Mouse (Mus musculus) cerebellum, adult 2 months (tissue): ENCODE data around the gene Ypel2. TPM values are rescaled to one million over a fixed set of nuclear protein-coding genes. Genes with fewer than 3 reads are reported as not detected.

Source experiments
- DNase-seq, 2 experiments: peaks; one replicate each; pipeline ENCODE4 v3.0.0; 2021
- H3K27ac ChIP-seq: fragments of 200-500 bp; 2 replicates; pipeline ENCODE4 v1.5.1; 2012; ENCODE audit warnings: low read length, control low read depth, inconsistent platforms; ENCODE audit not compliant: insufficient read depth
- H3K27me3 ChIP-seq: fragments of 200-500 bp; 2 replicates; pipeline ENCODE4 v1.6.1; 2012; ENCODE audit warnings: inconsistent platforms, mild to moderate bottlenecking, low read length, moderate library complexity; ENCODE audit not compliant: control insufficient read depth, insufficient read depth
- H3K4me1 ChIP-seq: fragments of 200-500 bp; 2 replicates; pipeline ENCODE4 v1.6.1; 2011; ENCODE audit warnings: low read length; ENCODE audit not compliant: control insufficient read depth, insufficient read depth
- H3K4me3 ChIP-seq: fragments of 200-500 bp; replicated peaks from 2 replicates; pipeline ENCODE3; 2011; ENCODE audit warnings: mild to moderate bottlenecking, low read depth, low read length, control low read depth; ENCODE audit not compliant: insufficient read depth
- CTCF ChIP-seq: fragments of 200-500 bp; IDR thresholded peaks from 2 replicates; pipeline ENCODE4 v1.5.1; 2011; ENCODE audit warnings: low read depth, mild to moderate bottlenecking, control low read depth, low read length, moderate library complexity, borderline replicate concordance; ENCODE audit not compliant: insufficient read depth
- POLR2A ChIP-seq: fragments of 200-500 bp; IDR thresholded peaks from 2 replicates; pipeline ENCODE4 v1.6.1; 2011; ENCODE audit warnings: low read length, control low read depth, borderline replicate concordance; ENCODE audit not compliant: insufficient read depth
- WGBS: fragments of 180-500 bp; shearing (Covaris S2); methylation state at CpG from one replicate; pipeline ENCODE4 v1.1.7; 2018; 5-methylcytosine and 5-hydroxymethylcytosine counted together
- polyA plus RNA-seq: library from polyadenylated mRNA; depleted of rRNA; stranded (reverse); fragments of >200 nt; gene quantifications from 2 replicates; pipeline ENCODE4 v1.2.3, GENCODE M21; 2012

Ypel2 gene
- polyA plus RNA-seq, 1 experiment = 26.7 TPM

GRCm38 (mm10) chr11:86958182-86958581 is 35.3 kb downstream of the Ypel2 start:
- peak; percentile 67 to 84 for DNase-seq
- H3K4me3 ChIP-seq = no peak overlapping the region
- peaks cover 55% of the 10 kb centered on the region for H3K4me1 ChIP-seq
- peak overlapping the region; percentile 67 for H3K27ac ChIP-seq
- H3K27me3 ChIP-seq = no peaks in the 10 kb centered on the region
- no peak for TF ChIP-seq CTCF
- WGBS = 7% methylated on average over 6 of the region's 6 CpGs

GRCm38 (mm10) chr11:86956363-86956762 is 37.1 kb downstream of the Ypel2 start:
- Histone ChIP-seq H3K27ac (0 out of 2 replicates have a peak overlapping the region, but pooled peaks have one; percentile 15), H3K4me3 (no peak overlapping the region), H3K27me3 (no peaks in the 10 kb centered on the region), H3K4me1 (peaks cover 48% of the 10 kb centered on the region)
- WGBS = 55% methylated on average over 2 of the region's 2 CpGs
- no peak for TF ChIP-seq CTCF
- no peak for TF ChIP-seq POLR2A
- no peak for DNase-seq

GRCm38 (mm10) chr11:86954616-86955270 is 38.8 kb downstream of the Ypel2 start:
- no peaks in the 10 kb centered on the region for H3K27me3 ChIP-seq
- H3K4me1 ChIP-seq = peaks cover 44% of the 10 kb centered on the region
- 79% methylated on average over 15 of the region's 15 CpGs for WGBS
- no peak overlapping the region for H3K27ac ChIP-seq
- DNase-seq = no peak
- no peak overlapping the region for H3K4me3 ChIP-seq
- TF ChIP-seq CTCF = no peak
- no peak for TF ChIP-seq POLR2A

- 77% methylated on average over 8 of the region's 8 CpGs for WGBS
- TF ChIP-seq POLR2A = no peak
- TF ChIP-seq CTCF = no peak
- no peak overlapping the region for H3K27ac ChIP-seq
These were observed 40.4 kb downstream of the Ypel2 start for GRCm38 (mm10) chr11:86953096-86953495.

GRCm38 (mm10) chr11:86952659-86953058 is 40.8 kb downstream of the Ypel2 start:
- no peak for TF ChIP-seq CTCF
- no peak for TF ChIP-seq POLR2A
- 69% methylated on average over 2 of the region's 2 CpGs for WGBS
- no peaks in the 10 kb centered on the region for H3K27me3 ChIP-seq
- peak in 1 of 2 experiments; percentile 27 for DNase-seq
- H3K27ac ChIP-seq = no peak overlapping the region
- no peak overlapping the region for H3K4me3 ChIP-seq
- H3K4me1 ChIP-seq = peaks cover 29% of the 10 kb centered on the region; the same call in 1 of the 2 replicates

More at GRCm38 (mm10) chr11:86953096-86953495, 40.4 kb downstream of the Ypel2 start:
- H3K4me3 ChIP-seq = no peak overlapping the region
- no peaks in the 10 kb centered on the region for H3K27me3 ChIP-seq
- DNase-seq = no peak
- peaks cover 34% of the 10 kb centered on the region; the same call in 1 of the 2 replicates for H3K4me1 ChIP-seq

GRCm38 (mm10) chr11:86951672-86952071 is 41.8 kb downstream of the Ypel2 start:
- no peak overlapping the region for H3K27ac ChIP-seq
- H3K4me1 ChIP-seq = peaks cover 30% of the 10 kb centered on the region
- DNase-seq = no peak
- no peak overlapping the region for H3K4me3 ChIP-seq
- WGBS = 86% methylated on average over 8 of the region's 8 CpGs
- TF ChIP-seq CTCF (no peak), POLR2A (no peak)
- H3K27me3 ChIP-seq = no peaks in the 10 kb centered on the region

- 56% methylated on average over 3 of the region's 3 CpGs for WGBS
- Histone ChIP-seq H3K27ac (peak overlapping the region; percentile 35; the same call in 1 of the 2 replicates), H3K4me3 (no peak overlapping the region), H3K27me3 (no peaks in the 10 kb centered on the region), H3K4me1 (peaks cover 35% of the 10 kb centered on the region)
- no peak for DNase-seq
- TF ChIP-seq POLR2A = no peak
- no peak for TF ChIP-seq CTCF
These were observed 43.0 kb downstream of the Ypel2 start for GRCm38 (mm10) chr11:86950491-86950890.

GRCm38 (mm10) chr11:86949951-86950441 is 43.5 kb downstream of the Ypel2 start:
- WGBS = 4% methylated on average over 9 of the region's 9 CpGs
- Histone ChIP-seq H3K4me1 (peaks cover 40% of the 10 kb centered on the region), H3K4me3 (no peak overlapping the region), H3K27ac (peak overlapping the region; percentile 35), H3K27me3 (no peaks in the 10 kb centered on the region)
- DNase-seq = peak; percentile 83 to 93
- no peak for TF ChIP-seq CTCF
- TF ChIP-seq POLR2A = no peak
